In the genomic region with DNA sequence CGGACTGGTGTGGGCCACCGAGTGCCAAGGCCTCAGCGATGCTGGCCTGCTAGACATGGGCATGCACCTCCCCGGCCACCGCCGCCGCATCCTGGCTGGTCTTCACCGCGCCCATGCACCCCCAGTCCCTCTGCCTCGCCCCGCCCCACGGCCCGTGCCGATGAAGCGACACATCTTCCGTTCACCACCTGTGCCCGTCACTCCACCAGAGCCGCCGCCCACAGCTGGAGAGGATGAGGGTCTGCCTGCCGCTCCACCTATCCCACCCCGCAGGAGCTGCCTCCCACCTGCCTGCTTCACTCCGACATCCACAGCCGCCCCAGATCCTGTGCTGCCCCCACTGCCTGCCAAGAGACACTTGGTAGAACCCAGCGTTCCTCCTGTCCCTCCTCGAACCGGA, we compare ENCODE assay signal across 23 mouse cellular contexts. TPM values are rescaled to one million over a fixed set of nuclear protein-coding genes. Genes with fewer than 3 reads are reported as not detected.
DNase-seq lines count a peak whose midpoint lies in the region; ATAC-seq and TF ChIP-seq lines count a peak whose summit lies in the region.
"Had no signal": no experiment of that assay in that cellular context is flagged by ENCODE, and none has a peak within 500 bp of the region (broad histone marks: within the 10 kb centered on the region; RNA-seq: fewer than 3 reads in every experiment).

No protein-coding gene starts in this region.

- peaks cover 17% of the 10 kb centered on the region for H3K4me1 ChIP-seq in hindbrain, embryonic 13.5 days (replicated peaks)
- H3K4me1 ChIP-seq in hindbrain, postnatal 0 days (ENCODE audit: insufficient read depth, low read length): no peaks in the 10 kb centered on the region
- H3K4me1 ChIP-seq in neural tube, embryonic 13.5 days (replicated peaks): peaks cover 13% of the 10 kb centered on the region; the same call in 1 of the 2 replicates
- H3K4me1 ChIP-seq in neural tube, embryonic 15.5 days: peaks cover 22% of the 10 kb centered on the region

- no peak for TF ChIP-seq POLR2A in myocyte (IDR thresholded peaks at IDR 0.05; ENCODE audit: insufficient read length, low read depth)

- H3K79me2 ChIP-seq in myocyte (ENCODE audit: control insufficient read depth, insufficient read depth): no peaks in the 10 kb centered on the region

- no peak for ATAC-seq in hindbrain, embryonic 13.5 days (ENCODE audit: low FRiP score)
- no peak for ATAC-seq in hindbrain, postnatal 0 days
- no peak for ATAC-seq in neural tube, embryonic 13.5 days (ENCODE audit: low read depth)
- no peak for ATAC-seq in neural tube, embryonic 15.5 days (ENCODE audit: low FRiP score)
- ATAC-seq: forebrain, embryonic 14.5 days; intestine, embryonic 16.5 days had no signal

- 88% methylated on average over 26 of the region's 26 CpGs for WGBS in hindbrain, embryonic 13.5 days
- WGBS in hindbrain, postnatal 0 days: 89% methylated on average over 24 of the region's 26 CpGs
- WGBS in neural tube, embryonic 13.5 days: 84% methylated on average over 26 of the region's 26 CpGs
- 90% methylated on average over 25 of the region's 26 CpGs for WGBS in neural tube, embryonic 15.5 days

- H3K27ac ChIP-seq in hindbrain, embryonic 13.5 days: no peak overlapping the region
- no peak overlapping the region for H3K27ac ChIP-seq in hindbrain, postnatal 0 days
- no peak overlapping the region for H3K27ac ChIP-seq in neural tube, embryonic 13.5 days (replicated peaks)
- no peak overlapping the region for H3K27ac ChIP-seq in neural tube, embryonic 15.5 days (replicated peaks)
- H3K27ac ChIP-seq: heart, adult 2 months; kidney, embryonic 15.5 days; neural tube, embryonic 12.5 days had no signal

- no peaks in the 10 kb centered on the region for H3K27me3 ChIP-seq in hindbrain, embryonic 13.5 days
- H3K27me3 ChIP-seq in hindbrain, postnatal 0 days (ENCODE audit: insufficient read depth, low read length): no peaks in the 10 kb centered on the region
- no peaks in the 10 kb centered on the region for H3K27me3 ChIP-seq in neural tube, embryonic 13.5 days
- H3K27me3 ChIP-seq in neural tube, embryonic 15.5 days (replicated peaks): no peaks in the 10 kb centered on the region
- H3K27me3 ChIP-seq in myocyte (ENCODE audit: control insufficient read depth, insufficient read depth, insufficient read length): no peaks in the 10 kb centered on the region
- H3K27me3 ChIP-seq: kidney, embryonic 15.5 days; neural tube, embryonic 12.5 days had no signal

- no peak for TF ChIP-seq CTCF in hindbrain, postnatal 0 days (IDR thresholded peaks at IDR 0.05; ENCODE audit: low read depth)

- H3K9me3 ChIP-seq in hindbrain, embryonic 13.5 days: no peaks in the 10 kb centered on the region
- no peaks in the 10 kb centered on the region for H3K9me3 ChIP-seq in hindbrain, postnatal 0 days (ENCODE audit: low read length)
- no peaks in the 10 kb centered on the region for H3K9me3 ChIP-seq in neural tube, embryonic 13.5 days
- H3K9me3 ChIP-seq in neural tube, embryonic 15.5 days (replicated peaks): no peaks in the 10 kb centered on the region
- H3K9me3 ChIP-seq: kidney, embryonic 15.5 days; neural tube, embryonic 12.5 days had no signal

- H3K36me3 ChIP-seq in hindbrain, embryonic 13.5 days: no peaks in the 10 kb centered on the region
- no peaks in the 10 kb centered on the region for H3K36me3 ChIP-seq in hindbrain, postnatal 0 days (ENCODE audit: insufficient read depth, low read length)
- H3K36me3 ChIP-seq in neural tube, embryonic 13.5 days: no peaks in the 10 kb centered on the region
- H3K36me3 ChIP-seq in neural tube, embryonic 15.5 days: no peaks in the 10 kb centered on the region
- peaks cover 4% of the 10 kb centered on the region for H3K36me3 ChIP-seq in myocyte (ENCODE audit: control insufficient read depth, insufficient read depth)
- H3K36me3 ChIP-seq: kidney, embryonic 15.5 days; neural tube, embryonic 12.5 days had no signal

- H3K4me2 ChIP-seq in hindbrain, embryonic 13.5 days: no peak overlapping the region
- H3K4me2 ChIP-seq in hindbrain, postnatal 0 days (ENCODE audit: low read depth, low read length): no peak overlapping the region
- no peak overlapping the region for H3K4me2 ChIP-seq in neural tube, embryonic 13.5 days
- H3K4me2 ChIP-seq in neural tube, embryonic 15.5 days: no peak overlapping the region
- no peak overlapping the region for H3K4me2 ChIP-seq in myocyte (ENCODE audit: low read depth)
- H3K4me2 ChIP-seq: kidney, embryonic 15.5 days; liver, embryonic 11.5 days; neural tube, embryonic 12.5 days had no signal

- H3K9ac ChIP-seq in hindbrain, embryonic 13.5 days: peak overlapping the region; percentile 19; the same call in 1 of the 2 replicates
- H3K9ac ChIP-seq in hindbrain, postnatal 0 days (replicated peaks; ENCODE audit: low read length): no peak overlapping the region
- 0 out of 2 replicates have a peak overlapping the region, but pooled peaks have one; percentile 26 for H3K9ac ChIP-seq in neural tube, embryonic 13.5 days
- no peak overlapping the region for H3K9ac ChIP-seq in neural tube, embryonic 15.5 days (replicated peaks)
- H3K9ac ChIP-seq: kidney, embryonic 15.5 days; neural tube, embryonic 12.5 days had no signal

- no peak overlapping the region for H3K4me3 ChIP-seq in hindbrain, embryonic 13.5 days
- H3K4me3 ChIP-seq in hindbrain, postnatal 0 days (ENCODE audit: low read length): no peak overlapping the region
- H3K4me3 ChIP-seq in neural tube, embryonic 13.5 days: no peak overlapping the region
- H3K4me3 ChIP-seq in neural tube, embryonic 15.5 days (replicated peaks): no peak overlapping the region
- H3K4me3 ChIP-seq in myocyte: no peak overlapping the region
- H3K4me3 ChIP-seq: heart, adult 2 months; kidney, embryonic 15.5 days; neural tube, embryonic 12.5 days had no signal

- no peak overlapping the region for H3ac ChIP-seq in myocyte (ENCODE audit: control insufficient read depth, insufficient read length)

- DNase-seq in cerebellum, adult 11-12 months: peak; percentile 34
- DNase-seq in cerebellum, postnatal 36 days: no peak
- DNase-seq in hindbrain, postnatal 0 days (ENCODE audit: low spot score): no peak
- no peak for DNase-seq in lung, postnatal 4 days
- DNase-seq: gastrocnemius, postnatal 10 days; heart, adult 2 months; heart, postnatal 4 days; lung, adult 2 months; thymus, postnatal 14 days had no signal

TF ChIP-seq in myocyte, 11 proteins besides CTCF, POLR2A, EP300 and RAD21:
- TF ChIP-seq TCF12 (IDR thresholded peaks at IDR 0.05; ENCODE audit: insufficient read depth, poor library complexity, severe bottlenecking): no peak
- TF ChIP-seq MYOD1 (IDR thresholded peaks at IDR 0.05; ENCODE audit: control insufficient read depth in 1 of 3, insufficient read length in 2 of 3, low read depth in 2 of 3): peak in 2 of 3 experiments; percentile 91 to 97
- TF ChIP-seq E2F4 (IDR thresholded peaks at IDR 0.05; ENCODE audit: insufficient read depth): no peak
- peak in 1 of 3 experiments; percentile 38 for TF ChIP-seq MYOG (IDR thresholded peaks at IDR 0.05; ENCODE audit: control insufficient read depth in 1 of 3, insufficient read depth in 1 of 3, insufficient read length in 2 of 3, low read depth in 2 of 3)
- TF ChIP-seq CEBPB (IDR thresholded peaks at IDR 0.05; ENCODE audit: insufficient read depth, poor library complexity, severe bottlenecking): no peak
- no peak for TF ChIP-seq POLR2AphosphoS2 (IDR thresholded peaks at IDR 0.05; ENCODE audit: insufficient read length, low read depth)
- no peak for TF ChIP-seq REST (IDR thresholded peaks at IDR 0.05; ENCODE audit: insufficient read depth, insufficient read length)
- TF ChIP-seq MAX (IDR thresholded peaks at IDR 0.05; ENCODE audit: low read depth): no peak
- no peak for TF ChIP-seq SRF (IDR thresholded peaks at IDR 0.05; ENCODE audit: control insufficient read depth, insufficient read length, low read depth)
- TF ChIP-seq USF1 (IDR thresholded peaks at IDR 0.05; ENCODE audit: low read depth): no peak

RNA-seq across cellular contexts. Expression of a gene that starts 25.2 kb away (rescaled TPM):
- 7.6 and 11.6 TPM in 2 replicates for polyA plus RNA-seq in hindbrain, embryonic 13.5 days (2015; fragmentation: Nextera tagmentation; extraction: Ambion mirVana)
- total RNA-seq in hindbrain, postnatal 0 days (2014; rRNA removed): 19.2 and 44.0 TPM in 2 replicates
- polyA plus RNA-seq in hindbrain, postnatal 0 days (2015; fragmentation: Nextera tagmentation; extraction: Ambion mirVana): 9.2 and 10.5 TPM in 2 replicates
- 11.2 and 11.3 TPM in 2 replicates for polyA plus RNA-seq in neural tube, embryonic 13.5 days (2015; fragmentation: Nextera tagmentation; extraction: Ambion mirVana)
- polyA plus RNA-seq in neural tube, embryonic 15.5 days (2015; fragmentation: Nextera tagmentation; extraction: Ambion mirVana): 9.7 and 19.9 TPM in 2 replicates
- 24.7 TPM for polyA plus RNA-seq in myocyte (2012; fragmentation: generic; extraction: Trizol)

RNA-seq across cellular contexts. Expression of a gene that starts 37.6 kb away (rescaled TPM):
- polyA plus RNA-seq in hindbrain, embryonic 13.5 days (2015; fragmentation: Nextera tagmentation; extraction: Ambion mirVana): not detected in 2 replicates
- total RNA-seq in hindbrain, postnatal 0 days (2014; rRNA removed): not detected in 2 replicates
- polyA plus RNA-seq in hindbrain, postnatal 0 days (2015; fragmentation: Nextera tagmentation; extraction: Ambion mirVana): not detected in 2 replicates
- polyA plus RNA-seq in neural tube, embryonic 13.5 days (2015; fragmentation: Nextera tagmentation; extraction: Ambion mirVana): not detected in 2 replicates
- 0.99 TPM in 1 of 2 replicates, not detected in the other for polyA plus RNA-seq in neural tube, embryonic 15.5 days (2015; fragmentation: Nextera tagmentation; extraction: Ambion mirVana)
- 0.55 TPM for polyA plus RNA-seq in myocyte (2012; fragmentation: generic; extraction: Trizol)
- total RNA-seq: heart, adult 2 months; layer of hippocampus, postnatal 25 days; left cerebral cortex, postnatal 14 days had no signal
- polyA plus RNA-seq: forebrain, embryonic 14.5 days; heart, adult 2 months; heart, embryonic 14.5 days; intestine, embryonic 16.5 days; large intestine, adult 2 months; liver, embryonic 11.5 days; neural tube, embryonic 12.5 days; testis, adult 2 months had no signal

RNA-seq across cellular contexts. Expression of a gene that starts 48.4 kb away (rescaled TPM):
- polyA plus RNA-seq in hindbrain, embryonic 13.5 days (2015; fragmentation: Nextera tagmentation; extraction: Ambion mirVana): 28.8 and 31.6 TPM in 2 replicates
- 54.4 and 55.8 TPM in 2 replicates for total RNA-seq in hindbrain, postnatal 0 days (2014; rRNA removed)
- 26.7 and 27.1 TPM in 2 replicates for polyA plus RNA-seq in hindbrain, postnatal 0 days (2015; fragmentation: Nextera tagmentation; extraction: Ambion mirVana)
- 43.6 TPM in 2 replicates for polyA plus RNA-seq in neural tube, embryonic 13.5 days (2015; fragmentation: Nextera tagmentation; extraction: Ambion mirVana)
- polyA plus RNA-seq in neural tube, embryonic 15.5 days (2015; fragmentation: Nextera tagmentation; extraction: Ambion mirVana): 27.9 and 28.5 TPM in 2 replicates
- 49.3 TPM for polyA plus RNA-seq in myocyte (2012; fragmentation: generic; extraction: Trizol)

RNA-seq across cellular contexts. Expression of a gene that starts 56.2 kb away (rescaled TPM):
- 9.7 and 10.0 TPM in 2 replicates for polyA plus RNA-seq in hindbrain, embryonic 13.5 days (2015; fragmentation: Nextera tagmentation; extraction: Ambion mirVana)
- 39.3 and 53.4 TPM in 2 replicates for total RNA-seq in hindbrain, postnatal 0 days (2014; rRNA removed)
- polyA plus RNA-seq in hindbrain, postnatal 0 days (2015; fragmentation: Nextera tagmentation; extraction: Ambion mirVana): 17.2 and 20.1 TPM in 2 replicates
- 9.2 and 9.6 TPM in 2 replicates for polyA plus RNA-seq in neural tube, embryonic 13.5 days (2015; fragmentation: Nextera tagmentation; extraction: Ambion mirVana)
- polyA plus RNA-seq in neural tube, embryonic 15.5 days (2015; fragmentation: Nextera tagmentation; extraction: Ambion mirVana): 12.8 and 25.3 TPM in 2 replicates
- 39.6 TPM for polyA plus RNA-seq in myocyte (2012; fragmentation: generic; extraction: Trizol)

Comparison
In these comparisons a context has a peak if more than half of its experiments do, and no peak if none do; other contexts are left out.
1. H3K9ac ChIP-seq: peak in hindbrain, embryonic 13.5 days (single experiment) and neural tube, embryonic 13.5 days (single experiment); none in hindbrain, postnatal 0 days (single experiment) and neural tube, embryonic 15.5 days (single experiment).